Mouse (Mus musculus) small intestine, adult 2 months (tissue): ENCODE measurements around the gene Utp20. TPM values are rescaled to one million over a fixed set of nuclear protein-coding genes. Genes with fewer than 3 reads are reported as not detected.
"Not testable (repeated sequence)": the region's sequence is repeated elsewhere in the genome, so short reads cannot be mapped to it uniquely, and the experiment has no call there.

ENCODE experiments used
- H3K27ac ChIP-seq: fragments of 200-500 bp; 2 replicates; pipeline ENCODE4 v1.5.1; 2012; ENCODE audit warnings: low read depth, low read length, control low read depth, inconsistent platforms; ENCODE audit not compliant: insufficient read depth
- H3K27me3 ChIP-seq: fragments of 200-500 bp; 2 replicates; pipeline ENCODE4 v1.6.1; 2012; ENCODE audit warnings: mild to moderate bottlenecking, moderate library complexity, low read length, inconsistent platforms; ENCODE audit not compliant: control insufficient read depth, insufficient read depth
- H3K36me3 ChIP-seq: fragments of 200-500 bp; 2 replicates; pipeline ENCODE4 v1.6.1; 2012; ENCODE audit warnings: mild to moderate bottlenecking, low read length, control low read depth, inconsistent platforms; ENCODE audit not compliant: control insufficient read depth, insufficient read depth
- H3K4me1 ChIP-seq: fragments of 200-500 bp; 2 replicates; pipeline ENCODE4 v1.6.1; 2012; ENCODE audit warnings: low read length, inconsistent platforms, mixed read lengths; ENCODE audit not compliant: control insufficient read depth, insufficient read depth, insufficient read length
- H3K4me3 ChIP-seq: fragments of 200-500 bp; 2 replicates; pipeline ENCODE4 v1.5.1; 2012; ENCODE audit warnings: low read depth, mild to moderate bottlenecking, control low read depth, inconsistent platforms, low read length, moderate library complexity
- CTCF ChIP-seq: fragments of 200-500 bp; IDR thresholded peaks from 2 replicates; pipeline ENCODE4 v1.5.1; 2012; ENCODE audit warnings: low read depth, mild to moderate bottlenecking, control low read depth, inconsistent platforms, low read length, moderate library complexity, mixed read lengths; ENCODE audit not compliant: insufficient replicate concordance, insufficient read length; ENCODE audit errors: extremely low read depth
- POLR2A ChIP-seq: fragments of 200-500 bp; IDR thresholded peaks from 2 replicates; pipeline ENCODE4 v1.6.1; 2012; ENCODE audit warnings: low read depth, mild to moderate bottlenecking, control low read depth, inconsistent platforms, low read length, moderate library complexity
- WGBS: fragments of 180-500 bp; shearing (Covaris S2); methylation state at CpG from one replicate; pipeline ENCODE4 v1.1.7; 2018; 5-methylcytosine and 5-hydroxymethylcytosine counted together
- polyA plus RNA-seq: library from polyadenylated mRNA; depleted of rRNA; stranded (reverse); fragments of >200 nt; gene quantifications from 2 replicates; pipeline ENCODE4 v1.2.3, GENCODE M21; 2012

Utp20 gene
- polyA plus RNA-seq, 1 experiment: 1.2 TPM

- TF ChIP-seq POLR2A (no peak), CTCF (no peak)
- H3K27me3 ChIP-seq: no peaks in the 10 kb centered on the region
- H3K4me1 ChIP-seq: no peaks in the 10 kb centered on the region
- no peak overlapping the region for H3K27ac ChIP-seq
- H3K36me3 ChIP-seq: peaks cover 46% of the 10 kb centered on the region
- no peak overlapping the region for H3K4me3 ChIP-seq
- 95% methylated on average over 7 of the region's 7 CpGs for WGBS
Measured at GRCm38 (mm10) chr10:88769676-88770075, 56.9 kb downstream of the Utp20 start.

- Histone ChIP-seq H3K36me3 (peaks cover 48% of the 10 kb centered on the region), H3K27ac (no peak overlapping the region), H3K27me3 (no peaks in the 10 kb centered on the region), H3K4me1 (no peaks in the 10 kb centered on the region), H3K4me3 (no peak overlapping the region)
- TF ChIP-seq POLR2A (no peak), CTCF (no peak)
- WGBS: 87% methylated on average over 5 of the region's 5 CpGs
Measured at GRCm38 (mm10) chr10:88768961-88769360, 57.6 kb downstream of the Utp20 start.

GRCm38 (mm10) chr10:88765431-88766142 is 61.0 kb downstream of the Utp20 start:
- Histone ChIP-seq H3K27me3 (no peaks in the 10 kb centered on the region), H3K27ac (no peak overlapping the region)
- 83% methylated on average over 15 of the region's 15 CpGs for WGBS

GRCm38 (mm10) chr10:88761524-88762212 is 64.9 kb downstream of the Utp20 start:
- TF ChIP-seq POLR2A (no peak), CTCF (no peak)
- WGBS: 92% methylated on average over 13 of the region's 13 CpGs
- Histone ChIP-seq H3K4me1 (no peaks in the 10 kb centered on the region), H3K36me3 (peaks cover 46% of the 10 kb centered on the region), H3K4me3 (no peak overlapping the region), H3K27ac (no peak overlapping the region), H3K27me3 (no peaks in the 10 kb centered on the region)

More at GRCm38 (mm10) chr10:88765431-88766142, 61.0 kb downstream of the Utp20 start:
- TF ChIP-seq CTCF: no peak
- TF ChIP-seq POLR2A: no peak
- H3K4me3 ChIP-seq: no peak overlapping the region
- H3K4me1 ChIP-seq: no peaks in the 10 kb centered on the region
- H3K36me3 ChIP-seq: peaks cover 51% of the 10 kb centered on the region

GRCm38 (mm10) chr10:88741426-88741825 is 85.2 kb downstream of the Utp20 start:
- H3K27ac ChIP-seq: no peak overlapping the region
- no peaks in the 10 kb centered on the region for H3K27me3 ChIP-seq
- TF ChIP-seq POLR2A (no peak), CTCF (no peak)
- no peaks in the 10 kb centered on the region for H3K4me1 ChIP-seq
- WGBS: 92% methylated on average over 2 of the region's 2 CpGs
- peaks cover 51% of the 10 kb centered on the region for H3K36me3 ChIP-seq
- H3K4me3 ChIP-seq: no peak overlapping the region

GRCm38 (mm10) chr10:88740781-88741180 is 85.8 kb downstream of the Utp20 start:
- no peaks in the 10 kb centered on the region for H3K27me3 ChIP-seq
- H3K4me3 ChIP-seq: no peak overlapping the region
- no peaks in the 10 kb centered on the region for H3K4me1 ChIP-seq
- WGBS: 78% methylated on average over 5 of the region's 5 CpGs
- no peak for TF ChIP-seq CTCF
- TF ChIP-seq POLR2A: no peak
- H3K36me3 ChIP-seq: peaks cover 52% of the 10 kb centered on the region
- H3K27ac ChIP-seq: no peak overlapping the region

- H3K27me3 ChIP-seq: no peaks in the 10 kb centered on the region
- 31% methylated on average over 1 of the region's 1 CpGs for WGBS
- no peak overlapping the region for H3K4me3 ChIP-seq
- H3K36me3 ChIP-seq: peaks cover 52% of the 10 kb centered on the region
- H3K4me1 ChIP-seq: no peaks in the 10 kb centered on the region
- H3K27ac ChIP-seq: peak overlapping the region; percentile 89
- no peak for TF ChIP-seq POLR2A
- TF ChIP-seq CTCF: no peak
Measured at GRCm38 (mm10) chr10:88739818-88740217, 86.8 kb downstream of the Utp20 start.

GRCm38 (mm10) chr10:88739074-88739473 is 87.5 kb downstream of the Utp20 start:
- 93% methylated on average over 8 of the region's 8 CpGs for WGBS
- not testable (repeated sequence) for H3K4me1 ChIP-seq, H3K27ac ChIP-seq, H3K27me3 ChIP-seq, H3K4me3 ChIP-seq
- H3K36me3 ChIP-seq: peaks cover 46% of the 10 kb centered on the region
